17 mouse cellular contexts compared by ENCODE assay signal in genomic region chr10:44078799-44079521, GRCm38 (mm10).
A peak's percentile ranks its signal among the peaks of the same experiment; 100 is the strongest.
DNase-seq lines count a peak whose midpoint lies in the region; ATAC-seq and TF ChIP-seq lines count a peak whose summit lies in the region.
"Had no signal": no experiment of that assay in that cellular context is flagged by ENCODE, and none has a peak within 500 bp of the region (broad histone marks: within the 10 kb centered on the region; RNA-seq: fewer than 3 reads in every experiment).

No protein-coding gene starts in this region.

- 0 out of 2 replicates have a peak overlapping the region, but pooled peaks have one; percentile 45 for H3K27ac ChIP-seq in stomach, postnatal 0 days (replicated peaks)
- H3K27ac ChIP-seq in heart, embryonic 10.5 days, result no peak overlapping the region
- H3K27ac ChIP-seq: hindbrain, embryonic 15.5 days; liver, embryonic 14.5 days had no signal

- WGBS in stomach, postnatal 0 days, result 31% methylated on average over 6 of the region's 6 CpGs
- WGBS in heart, embryonic 10.5 days, result 62% methylated on average over 6 of the region's 6 CpGs

- no peaks in the 10 kb centered on the region for H3K36me3 ChIP-seq in stomach, postnatal 0 days (ENCODE audit: control insufficient read depth, insufficient read depth, low read length)
- H3K36me3 ChIP-seq in heart, embryonic 10.5 days, result no peaks in the 10 kb centered on the region
- H3K36me3 ChIP-seq: hindbrain, embryonic 15.5 days had no signal

- H3K4me3 ChIP-seq in stomach, postnatal 0 days (ENCODE audit: low read depth, low read length), result no peak overlapping the region
- H3K4me3 ChIP-seq in heart, embryonic 10.5 days, result no peak overlapping the region
- H3K4me3 ChIP-seq: hindbrain, embryonic 15.5 days had no signal

- no peak overlapping the region for H3K9ac ChIP-seq in stomach, postnatal 0 days (ENCODE audit: low read length)
- H3K9ac ChIP-seq: hindbrain, embryonic 15.5 days; liver, embryonic 14.5 days had no signal

- no peaks in the 10 kb centered on the region for H3K9me3 ChIP-seq in stomach, postnatal 0 days (ENCODE audit: control insufficient read depth, low read length)
- no peaks in the 10 kb centered on the region for H3K9me3 ChIP-seq in heart, embryonic 10.5 days
- H3K9me3 ChIP-seq: hindbrain, embryonic 15.5 days had no signal

- no peaks in the 10 kb centered on the region for H3K4me1 ChIP-seq in stomach, postnatal 0 days (replicated peaks; ENCODE audit: control insufficient read depth, insufficient read depth)
- H3K4me1 ChIP-seq in heart, embryonic 10.5 days, result no peaks in the 10 kb centered on the region
- H3K4me1 ChIP-seq: hindbrain, embryonic 15.5 days had no signal

- peak; percentile 74 for TF ChIP-seq EP300 in stomach, postnatal 0 days (optimal IDR thresholded peaks at IDR 0.05)

- ATAC-seq in frontal cortex, adult (ENCODE audit: low TSS enrichment), result peak; percentile 93
- ATAC-seq in stomach, postnatal 0 days (ENCODE audit: low FRiP score, low TSS enrichment), result peak; percentile 67; the same call in 1 of the 2 replicates
- ATAC-seq: CD4-positive, CD25-positive, alpha-beta regulatory T cell, adult 4 months had no signal

- H3K27me3 ChIP-seq in stomach, postnatal 0 days (ENCODE audit: control insufficient read depth, insufficient read depth, low read length), result no peaks in the 10 kb centered on the region
- H3K27me3 ChIP-seq in heart, embryonic 10.5 days (ENCODE audit: insufficient read depth, poor library complexity, severe bottlenecking), result no peaks in the 10 kb centered on the region
- H3K27me3 ChIP-seq: hindbrain, embryonic 15.5 days had no signal

- DNase-seq in frontal cortex, postnatal 25 days (ENCODE audit: low spot score in 2 of 2), result no peak
- DNase-seq in right cerebral cortex, adult 18-20 months, result peak; percentile 6
- no peak for DNase-seq in right cerebral cortex, postnatal 14 days
- peak; percentile 10 for DNase-seq in adrenal gland, postnatal 14 days
- no peak for DNase-seq in stomach, postnatal 0 days (ENCODE audit: low spot score)
- DNase-seq in layer of hippocampus, adult 9-11 months, result no peak
- no peak for DNase-seq in heart, embryonic 10.5 days (ENCODE audit: low spot score)
- DNase-seq: cerebellum, adult 11-12 months; heart, adult 11 months; lung, postnatal 4 days; midbrain, embryonic 14.5 days; retina, postnatal 1 day; thymus, adult 18-20 months had no signal

- no peak for TF ChIP-seq CTCF in stomach, postnatal 0 days (IDR thresholded peaks at IDR 0.05; ENCODE audit: low read depth)

- H3K4me2 ChIP-seq in stomach, postnatal 0 days (replicated peaks; ENCODE audit: low read depth), result no peak overlapping the region
- H3K4me2 ChIP-seq: hindbrain, embryonic 15.5 days had no signal

Comparison
In these comparisons a context has a peak if more than half of its experiments do, and no peak if none do; other contexts are left out.
1. DNase-seq: peak in right cerebral cortex, adult 18-20 months (single experiment) and adrenal gland, postnatal 14 days (single experiment); none in frontal cortex, postnatal 25 days (0 of 2), right cerebral cortex, postnatal 14 days (single experiment), stomach, postnatal 0 days (single experiment), layer of hippocampus, adult 9-11 months (single experiment) and heart, embryonic 10.5 days (single experiment).